ENCODE assay signal across 20 mouse cellular contexts in the genomic region with DNA sequence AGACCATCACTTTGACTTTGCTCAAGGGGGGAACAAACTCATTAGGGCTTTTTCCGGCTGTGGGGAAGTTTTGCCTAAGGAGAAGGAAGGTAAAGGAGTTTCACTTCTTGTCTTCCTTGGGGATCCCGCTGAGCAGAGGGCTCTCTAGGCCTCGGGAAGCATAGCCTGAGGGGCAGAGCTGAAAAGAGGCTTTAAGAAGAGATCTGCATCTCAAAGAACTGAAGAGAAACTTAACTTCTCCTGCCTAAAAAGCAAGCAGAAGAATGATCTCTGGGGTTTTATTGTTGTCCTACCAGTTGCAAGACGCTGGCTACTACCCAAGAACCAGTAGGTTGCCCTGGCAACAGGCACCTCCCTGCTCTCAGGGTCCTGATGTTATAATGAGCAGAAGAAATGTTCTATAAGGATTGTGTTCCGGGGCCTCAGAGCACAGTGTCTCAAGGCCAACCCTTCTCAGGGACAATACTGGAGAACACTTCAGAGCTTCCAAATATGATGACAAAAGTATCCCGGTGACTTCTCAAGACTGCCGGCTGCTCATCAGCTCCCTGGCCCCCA.
DNase-seq lines count a peak whose midpoint lies in the region; ATAC-seq and TF ChIP-seq lines count a peak whose summit lies in the region.
"Had no signal": no experiment of that assay in that cellular context is flagged by ENCODE, and none has a peak within 500 bp of the region (broad histone marks: within the 10 kb centered on the region; RNA-seq: fewer than 3 reads in every experiment).

No protein-coding gene starts in this region.

- H3K27me3 ChIP-seq in forebrain, postnatal 0 days (ENCODE audit: insufficient read depth, low read length), result no peaks in the 10 kb centered on the region
- H3K27me3 ChIP-seq in limb, embryonic 10.5 days (ENCODE audit: low read depth, poor library complexity, severe bottlenecking), result no peaks in the 10 kb centered on the region
- H3K27me3 ChIP-seq: embryonic facial prominence, embryonic 13.5 days; heart, embryonic 12.5 days had no signal

- no peak overlapping the region for H3K4me3 ChIP-seq in left cerebral cortex, adult 2 months
- no peak overlapping the region for H3K4me3 ChIP-seq in forebrain, postnatal 0 days (ENCODE audit: low read depth, low read length)
- H3K4me3 ChIP-seq in limb, embryonic 10.5 days, result no peak overlapping the region
- H3K4me3 ChIP-seq: embryonic facial prominence, embryonic 13.5 days; heart, embryonic 12.5 days had no signal

- H3K4me2 ChIP-seq in forebrain, postnatal 0 days (ENCODE audit: low read depth), result no peak overlapping the region
- H3K4me2 ChIP-seq: embryonic facial prominence, embryonic 13.5 days; heart, embryonic 12.5 days had no signal

- DNase-seq in embryo, embryonic 10 days (ENCODE audit: low spot score), result peak; percentile 20
- no peak for DNase-seq in embryo, embryonic 11 days
- DNase-seq in left cerebral cortex, postnatal 4 days, result peak; percentile 51
- DNase-seq in left cerebral cortex, adult 2 months (ENCODE audit: extremely low spot score in 1 of 2, low spot score in 2 of 2), result no peak
- DNase-seq in R1 (ENCODE audit: low read depth, low spot score), result peak; percentile 99
- DNase-seq in forebrain, postnatal 0 days, result peak; percentile 24
- no peak for DNase-seq in adrenal gland, postnatal 10 days
- DNase-seq in limb, embryonic 10.5 days (ENCODE audit: low spot score), result no peak
- DNase-seq: adrenal gland, adult 8-10 months; cerebellum, adult 8-10 months; gastrocnemius, postnatal 36 days; heart, postnatal 36 days; kidney, postnatal 25 days; lung, adult 2 months; right cerebral cortex, postnatal 14 days; thymus, postnatal 14 days had no signal

- no peaks in the 10 kb centered on the region for H3K4me1 ChIP-seq in forebrain, postnatal 0 days (ENCODE audit: insufficient read depth)
- H3K4me1 ChIP-seq in limb, embryonic 10.5 days, result no peaks in the 10 kb centered on the region
- H3K4me1 ChIP-seq: embryonic facial prominence, embryonic 13.5 days; heart, embryonic 12.5 days had no signal

- no peak overlapping the region for H3K9ac ChIP-seq in forebrain, postnatal 0 days
- H3K9ac ChIP-seq: embryonic facial prominence, embryonic 13.5 days; heart, embryonic 12.5 days had no signal

- no peak for ATAC-seq in forebrain, postnatal 0 days
- ATAC-seq: intestine, embryonic 16.5 days had no signal

- WGBS in forebrain, postnatal 0 days, result 7% methylated on average over 7 of the region's 7 CpGs
- WGBS in limb, embryonic 10.5 days, result 54% methylated on average over 7 of the region's 7 CpGs

- intact Hi-C loops in left cerebral cortex, postnatal 4 days (cut with DNase I), result no loop called here
- intact Hi-C loops in left cerebral cortex, adult 2 months (cut with DNase I), result no loop called here

- no peak for TF ChIP-seq CTCF in left cerebral cortex, adult 2 months (IDR thresholded peaks at IDR 0.05)
- TF ChIP-seq CTCF in forebrain, postnatal 0 days (IDR thresholded peaks at IDR 0.05; ENCODE audit: low read depth), result no peak

- H3K27ac ChIP-seq in left cerebral cortex, adult 2 months, result no peak overlapping the region
- H3K27ac ChIP-seq in forebrain, postnatal 0 days (ENCODE audit: low read depth, low read length), result no peak overlapping the region
- no peak overlapping the region for H3K27ac ChIP-seq in limb, embryonic 10.5 days
- H3K27ac ChIP-seq: embryonic facial prominence, embryonic 13.5 days; stomach, postnatal 0 days had no signal

- H3K36me3 ChIP-seq in forebrain, postnatal 0 days (ENCODE audit: insufficient read depth), result no peaks in the 10 kb centered on the region
- H3K36me3 ChIP-seq in limb, embryonic 10.5 days, result no peaks in the 10 kb centered on the region
- H3K36me3 ChIP-seq: embryonic facial prominence, embryonic 13.5 days; heart, embryonic 12.5 days had no signal

- H3K9me3 ChIP-seq in forebrain, postnatal 0 days (ENCODE audit: low read length), result no peaks in the 10 kb centered on the region
- H3K9me3 ChIP-seq in limb, embryonic 10.5 days (replicated peaks), result no peaks in the 10 kb centered on the region
- H3K9me3 ChIP-seq: embryonic facial prominence, embryonic 13.5 days had no signal

Comparison
In these comparisons a context has a peak if more than half of its experiments do, and no peak if none do; other contexts are left out.
1. DNase-seq: peak in embryo, embryonic 10 days (single experiment), left cerebral cortex, postnatal 4 days (single experiment), R1 (single experiment) and forebrain, postnatal 0 days (single experiment); none in embryo, embryonic 11 days (single experiment), left cerebral cortex, adult 2 months (0 of 2), adrenal gland, postnatal 10 days (single experiment) and limb, embryonic 10.5 days (single experiment).